Mouse (Mus musculus): ENCODE data around the gene Lhfpl2.

The Lhfpl2 gene

GRCm38 (mm10) chr13:94140446-94140845, 82.8 kb downstream of the Lhfpl2 start:
- no peak for DNase-seq (ENCODE audit: low spot score in 2 of 2)

DNA sequence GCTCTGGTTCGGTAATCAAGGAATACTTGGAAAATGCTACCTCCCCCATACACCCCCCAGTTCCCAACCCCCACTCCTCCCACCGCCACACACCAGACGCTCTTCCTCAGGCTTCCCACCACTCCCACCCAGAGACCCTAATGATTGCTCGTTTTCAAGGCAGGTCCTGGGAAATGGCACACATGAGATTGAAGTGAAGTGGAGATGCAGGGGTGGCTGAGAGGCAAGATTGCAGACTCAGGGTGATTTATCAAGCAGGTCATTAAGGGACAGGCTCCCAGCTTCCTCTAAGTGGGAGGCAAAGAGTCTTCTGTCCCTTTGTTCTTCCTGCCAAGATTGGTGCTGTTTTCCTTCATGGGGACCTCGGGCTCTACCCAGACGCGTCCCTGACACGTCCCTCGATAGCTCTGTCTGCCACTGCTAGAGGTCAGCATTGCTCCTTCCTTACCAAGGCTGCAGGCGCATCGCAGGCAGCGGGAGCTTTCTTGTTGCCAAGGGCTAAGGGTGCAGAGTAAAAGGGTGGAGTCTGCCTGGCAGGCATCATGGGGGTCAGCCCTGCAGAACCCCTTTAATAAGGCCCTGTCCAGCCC, 85.6 kb downstream of the Lhfpl2 start:
- peak in 1 of 2 experiments; percentile 9 for DNase-seq (ENCODE audit: low spot score in 2 of 2)

DNA sequence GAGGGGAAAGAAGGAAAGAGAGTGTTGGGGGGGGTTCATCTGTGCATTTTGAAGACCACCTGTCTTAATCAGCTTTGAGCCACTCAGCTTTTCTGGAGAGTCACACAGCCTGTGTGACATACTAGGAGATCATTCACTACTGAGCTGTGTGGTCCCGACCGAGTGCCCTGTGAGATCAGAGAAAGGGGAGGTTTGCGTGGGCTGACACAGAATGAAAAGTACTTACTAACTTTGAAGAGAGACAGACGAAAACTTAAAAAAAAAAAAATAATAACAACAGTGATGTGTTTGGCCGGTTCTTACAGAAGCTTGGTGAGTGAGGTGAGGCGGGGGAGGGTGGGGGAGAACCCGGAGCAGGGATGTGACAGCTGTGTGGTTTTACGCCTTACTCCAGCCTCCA, 86.9 kb downstream of the Lhfpl2 start:
- no peak for DNase-seq (ENCODE audit: low spot score in 2 of 2)

GRCm38 (mm10) chr13:94147257-94147656, 89.7 kb downstream of the Lhfpl2 start:
- peak; percentile 39 to 59 for DNase-seq (ENCODE audit: low spot score in 2 of 2)

DNA sequence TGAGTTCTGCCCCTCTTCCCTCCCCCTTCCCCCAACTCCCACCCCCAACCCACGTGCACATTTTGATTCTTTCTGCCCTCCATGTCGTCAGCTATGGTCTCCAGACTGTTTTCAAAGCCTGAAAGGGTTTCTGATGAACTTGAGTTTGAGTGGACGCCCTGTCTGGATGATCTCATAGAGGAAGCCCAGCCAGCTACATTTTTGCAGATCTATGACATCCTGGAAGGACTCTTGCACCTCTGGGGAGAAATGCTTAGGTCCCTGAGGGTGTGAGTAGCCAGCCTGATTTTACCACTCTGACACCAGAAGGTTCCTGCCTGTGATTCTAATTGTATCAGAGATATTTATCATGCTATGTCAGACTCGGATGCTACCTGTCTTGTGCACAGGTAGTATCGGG, 91.4 kb downstream of the Lhfpl2 start:
- no peak for DNase-seq (ENCODE audit: low spot score in 2 of 2)

- no peak for DNase-seq (ENCODE audit: low spot score in 2 of 2)
Measured at GRCm38 (mm10) chr13:94149781-94150180, 92.2 kb downstream of the Lhfpl2 start.

DNA sequence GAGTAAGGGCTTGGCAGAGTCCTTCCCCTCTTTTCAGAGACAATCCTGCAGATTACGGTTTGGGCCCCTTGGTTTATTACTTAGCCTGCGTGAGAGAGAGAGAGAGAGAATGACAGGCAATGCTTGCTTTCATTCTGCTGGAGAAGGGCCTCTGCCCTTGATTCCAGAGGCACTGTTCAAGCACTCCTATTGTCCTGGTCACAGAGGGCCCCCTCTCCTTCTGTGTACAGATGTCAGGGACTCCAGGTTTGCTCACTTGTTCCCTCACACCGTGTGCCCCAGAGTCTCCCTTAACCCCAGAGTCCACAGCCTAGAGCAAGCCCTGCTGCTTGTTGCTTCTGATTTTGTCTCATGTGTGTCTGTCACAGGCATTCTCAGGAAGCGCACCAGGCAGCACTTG, 93.7 kb downstream of the Lhfpl2 start:
- no peak for DNase-seq (ENCODE audit: low spot score in 2 of 2)

- DNase-seq (ENCODE audit: low spot score in 2 of 2): no peak
Measured at GRCm38 (mm10) chr13:94152836-94153235, 95.2 kb downstream of the Lhfpl2 start.

DNA sequence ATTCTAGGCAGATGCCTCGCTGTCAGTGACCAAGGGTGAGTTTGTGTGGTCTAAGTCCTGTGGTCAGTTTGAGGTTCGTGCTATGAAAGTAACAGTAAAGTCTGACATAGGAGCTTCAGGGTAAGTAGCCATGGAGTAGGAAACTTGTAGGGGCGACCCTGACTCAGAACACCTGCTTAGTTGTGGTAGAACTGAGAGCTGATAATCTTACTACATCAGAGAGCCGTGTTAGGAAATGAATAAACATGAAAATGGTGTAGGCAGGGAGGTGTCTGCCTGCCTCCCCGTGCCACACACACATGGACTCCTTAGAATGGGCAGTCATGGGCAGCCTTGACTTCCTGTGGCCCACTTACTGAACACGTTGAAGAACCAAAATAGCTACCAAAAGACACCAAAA, 96.1 kb downstream of the Lhfpl2 start:
- no peak for DNase-seq (ENCODE audit: low spot score in 2 of 2)

DNA sequence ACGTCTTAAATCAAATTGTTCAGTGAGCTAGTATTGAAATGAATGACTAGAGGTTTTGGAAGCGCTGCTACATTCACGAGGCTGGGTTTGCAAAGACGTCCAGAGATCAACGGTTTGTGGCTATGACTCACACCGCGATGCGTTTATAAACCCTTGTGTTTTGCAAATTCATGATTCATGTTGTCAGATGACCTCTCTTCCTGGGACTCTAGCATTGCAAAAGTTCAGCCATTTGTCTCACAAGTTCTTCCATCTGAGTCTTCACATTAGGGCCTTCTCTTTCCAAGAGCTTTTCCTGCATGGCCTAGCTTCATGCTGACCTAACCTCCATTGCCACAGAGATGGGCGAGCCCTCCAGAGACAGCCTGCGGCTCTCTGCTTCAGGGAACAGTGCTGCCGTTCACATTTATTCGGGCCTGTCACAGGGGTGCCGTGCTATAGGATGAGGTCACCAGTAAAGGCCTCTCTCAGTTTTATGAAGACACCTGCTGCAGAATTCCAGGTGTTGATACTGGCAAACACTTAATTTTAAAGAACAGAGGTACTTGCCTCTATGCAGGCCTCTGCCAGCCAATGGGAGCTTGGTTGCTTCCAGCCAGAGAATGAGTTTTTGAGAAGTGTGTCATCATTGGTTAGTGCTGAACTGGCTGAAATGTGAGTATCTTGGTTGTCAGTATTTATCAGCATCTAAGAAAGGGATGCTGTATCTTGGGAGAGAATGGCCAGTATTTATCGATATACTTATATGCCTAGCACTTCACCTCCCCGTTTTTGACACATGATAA, 97.1 kb downstream of the Lhfpl2 start:
- no peak for DNase-seq (ENCODE audit: low spot score in 2 of 2)

- DNase-seq (ENCODE audit: low spot score in 2 of 2): no peak
Measured at GRCm38 (mm10) chr13:94155657-94156429, 98.2 kb downstream of the Lhfpl2 start.

DNA sequence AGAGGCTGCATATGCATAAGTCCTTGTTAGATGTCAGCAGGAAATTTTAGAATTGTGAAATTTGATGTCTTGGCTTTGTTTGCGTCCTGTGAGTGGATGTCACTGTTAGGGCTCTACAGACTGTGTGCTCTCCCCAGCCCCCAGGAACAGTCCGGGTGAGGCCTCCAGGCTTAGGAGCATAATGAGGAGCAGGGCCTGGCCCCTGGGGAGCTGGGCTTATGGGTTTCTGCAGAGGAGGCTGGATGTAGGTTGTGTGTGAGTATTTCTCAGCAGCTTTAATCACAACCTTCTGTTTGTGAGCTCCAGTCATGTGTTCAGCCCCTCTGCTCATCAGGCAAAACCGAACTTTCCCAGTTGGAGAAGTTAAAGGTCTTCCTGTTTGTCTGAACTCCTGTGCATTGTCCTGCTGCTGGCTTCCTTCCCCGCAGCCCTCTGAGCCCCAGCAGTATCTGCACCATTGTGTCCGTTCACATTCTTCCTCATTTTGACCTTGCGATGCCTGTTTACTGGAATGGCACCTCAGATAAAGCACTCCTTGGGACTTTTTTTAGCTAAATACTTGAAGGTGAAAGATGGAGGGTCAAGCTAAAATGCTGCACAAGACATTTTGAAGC, 101.4 kb downstream of the Lhfpl2 start:
- no peak for DNase-seq (ENCODE audit: low spot score in 2 of 2)

- no peak for DNase-seq (ENCODE audit: low spot score in 2 of 2)
Measured at GRCm38 (mm10) chr13:94159478-94160220, 102.1 kb downstream of the Lhfpl2 start.

GRCm38 (mm10) chr13:94164501-94164900, 106.9 kb downstream of the Lhfpl2 start:
- no peak for DNase-seq (ENCODE audit: low spot score in 2 of 2)

DNA sequence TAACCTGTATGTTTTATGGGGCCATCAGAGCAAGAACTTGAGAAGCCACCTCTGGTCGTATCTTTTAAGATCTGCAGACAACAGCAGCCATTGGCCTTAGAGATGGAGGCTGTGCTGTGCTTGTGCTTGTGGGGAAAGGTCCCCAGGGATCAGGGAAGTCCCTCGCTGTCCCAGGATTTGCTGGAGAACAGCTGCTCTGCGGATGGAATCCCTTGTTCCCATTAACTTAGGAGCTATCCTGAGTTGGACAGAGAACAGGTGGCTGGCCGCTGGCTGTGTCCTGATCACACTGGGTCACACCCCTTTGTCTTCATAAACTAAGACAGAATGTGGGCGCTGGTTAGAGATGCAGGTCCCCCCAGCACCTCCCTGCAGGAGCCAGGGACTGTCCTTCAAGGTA, 110.7 kb downstream of the Lhfpl2 start:
- DNase-seq (ENCODE audit: low spot score in 2 of 2): no peak

DNA sequence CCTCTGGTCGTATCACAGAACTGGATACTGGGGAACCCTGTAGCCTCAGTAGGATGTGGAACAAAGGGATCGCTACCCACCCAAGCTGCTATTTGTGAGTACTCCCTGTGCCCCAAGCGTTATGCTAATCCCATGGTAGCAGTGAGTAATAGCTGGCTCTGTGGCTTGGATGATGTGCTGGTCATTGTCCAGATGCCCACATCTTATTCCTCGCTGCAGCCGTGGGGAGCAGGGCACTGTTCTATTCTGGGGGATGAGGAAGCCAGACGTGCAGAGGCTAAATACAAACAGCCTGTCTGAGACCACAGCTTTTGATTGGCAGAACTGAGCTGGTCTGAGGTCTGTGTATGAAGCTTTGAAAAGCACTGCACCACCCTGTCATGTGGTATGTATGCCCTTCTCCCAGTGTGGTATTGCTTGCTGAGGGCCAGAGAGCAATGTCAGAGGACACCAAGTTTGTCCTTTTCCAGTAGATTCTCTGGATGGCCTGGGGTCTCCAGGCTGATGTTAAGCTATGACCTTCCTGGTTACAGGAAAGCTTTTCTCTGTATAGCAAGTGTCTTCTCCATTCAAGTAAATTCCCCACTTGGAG, 111.8 kb downstream of the Lhfpl2 start:
- DNase-seq (ENCODE audit: low spot score in 2 of 2): no peak

DNA sequence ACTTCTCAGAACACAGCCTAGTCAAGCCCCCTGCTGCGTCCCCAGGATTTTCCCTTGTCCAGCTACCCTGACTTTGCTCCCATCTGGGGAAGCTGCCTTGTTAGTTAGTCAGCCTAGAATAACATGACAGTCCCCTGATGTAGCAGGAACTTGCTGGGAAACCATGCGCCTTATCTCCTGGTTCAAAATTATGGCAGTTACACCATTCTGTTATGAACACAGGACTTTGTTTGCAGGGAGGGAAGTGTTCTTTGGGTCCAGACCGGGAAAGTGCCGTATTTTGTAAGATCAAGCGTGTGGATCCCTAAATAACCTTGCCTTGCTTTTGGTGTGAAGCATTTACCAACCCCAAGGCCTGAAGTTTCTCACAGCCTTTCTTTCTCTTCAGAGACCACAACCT, 114.0 kb downstream of the Lhfpl2 start:
- DNase-seq (ENCODE audit: low spot score in 2 of 2): no peak

DNA sequence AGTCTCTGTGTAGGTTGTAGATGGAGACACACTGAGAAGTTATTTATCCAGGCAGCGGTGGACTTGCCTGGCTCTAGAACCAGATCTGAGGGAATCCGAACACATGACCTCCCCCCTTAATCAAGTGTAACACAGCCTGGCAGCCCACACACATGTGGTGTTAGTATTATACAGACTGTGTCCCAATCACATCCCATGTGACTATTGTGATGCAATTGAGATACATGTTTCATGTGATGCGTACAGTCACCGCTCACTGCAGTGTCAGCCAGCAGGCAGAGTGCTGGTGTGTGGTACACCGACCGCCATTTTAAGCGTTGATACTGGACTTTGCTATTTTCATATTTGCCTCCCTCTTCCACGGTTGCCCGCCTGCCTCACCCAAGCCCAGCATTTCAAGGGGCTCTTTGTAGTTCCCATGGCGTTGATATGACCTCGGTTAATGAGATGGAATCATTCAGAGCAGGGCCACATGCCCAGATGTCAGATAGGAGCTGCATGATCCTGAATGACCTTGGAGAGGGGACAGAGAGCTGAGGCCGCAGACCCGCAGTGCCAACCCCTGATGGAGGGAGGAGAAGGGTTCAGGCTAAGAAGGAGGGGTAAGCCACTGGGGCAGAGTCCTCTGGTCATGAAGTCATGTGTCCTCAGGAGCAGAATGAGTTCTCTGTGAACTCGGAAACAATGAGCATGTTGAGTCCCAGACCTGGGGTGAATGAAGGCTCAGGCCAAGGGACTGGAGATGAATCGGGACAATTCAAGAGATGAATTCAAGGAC, 115.1 kb downstream of the Lhfpl2 start:
- no peak for DNase-seq (ENCODE audit: low spot score in 2 of 2)

DNA sequence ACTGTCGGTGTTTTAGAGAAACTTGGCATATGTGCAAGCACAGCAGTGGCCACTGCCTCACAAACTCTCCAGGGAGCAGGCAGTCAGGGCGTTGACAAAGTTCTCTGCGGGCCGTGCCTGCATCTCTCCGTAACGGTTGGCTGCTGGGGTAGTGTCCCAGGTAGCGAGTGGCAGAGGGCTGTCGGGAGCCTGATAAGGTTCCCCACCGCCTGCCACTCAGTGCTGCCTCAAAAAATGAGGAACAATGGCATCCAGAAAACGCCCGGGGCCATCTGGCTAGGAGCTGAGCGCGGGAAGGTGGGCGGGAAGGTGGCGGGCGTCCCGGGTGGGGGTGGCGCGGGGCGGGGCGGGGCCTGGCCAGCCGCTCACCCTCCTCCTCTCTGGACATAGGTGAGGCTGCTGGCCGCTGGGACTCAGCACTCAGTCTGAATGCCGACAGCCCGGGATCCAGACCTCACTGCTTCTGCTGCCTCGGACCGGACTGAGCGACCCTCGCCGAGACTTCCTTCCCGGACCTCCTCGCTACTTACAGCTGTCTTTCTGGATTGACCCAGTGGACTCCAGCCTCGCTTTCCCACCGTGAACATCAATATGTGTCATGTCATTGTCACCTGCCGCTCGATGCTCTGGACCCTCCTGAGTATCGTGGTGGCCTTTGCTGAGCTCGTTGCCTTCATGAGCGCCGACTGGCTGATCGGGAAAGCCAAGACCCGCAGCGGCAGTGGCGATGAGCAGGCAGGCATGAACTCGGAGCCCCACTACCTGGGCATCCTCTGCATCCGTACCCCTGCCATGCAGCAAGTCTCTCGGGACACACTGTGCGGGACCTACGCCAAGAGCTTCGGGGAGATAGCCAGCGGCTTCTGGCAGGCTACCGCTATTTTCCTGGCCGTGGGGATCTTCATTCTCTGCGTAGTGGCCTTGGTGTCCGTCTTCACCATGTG, 116.3 kb downstream of the Lhfpl2 start:
- no peak for DNase-seq (ENCODE audit: low spot score in 2 of 2)

Measured in right cerebral cortex, adult 2 months (tissue).